Comparison of ENCODE assay signal across 8 mouse cellular contexts in the genomic region with DNA sequence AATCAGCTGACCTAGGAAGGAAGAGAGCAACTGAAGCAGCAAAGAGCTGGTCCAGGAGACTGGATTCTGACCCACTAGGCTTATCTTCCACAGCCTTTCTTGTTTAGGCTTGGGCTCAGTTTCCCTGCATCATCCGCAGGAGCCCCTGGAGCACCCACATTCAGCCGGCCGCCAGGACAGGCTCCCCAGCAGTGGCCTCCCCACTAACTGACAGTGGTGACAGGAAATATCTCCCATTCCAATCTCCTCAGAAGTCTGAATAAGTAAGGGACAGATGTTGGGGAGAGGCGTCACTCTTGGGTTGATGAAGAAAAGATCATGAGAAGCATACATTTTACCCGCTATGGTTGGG. TPM values are rescaled to one million over a fixed set of nuclear protein-coding genes. Genes with fewer than 3 reads are reported as not detected.
A peak's percentile ranks its signal among the peaks of the same experiment; 100 is the strongest.
DNase-seq lines count a peak whose midpoint lies in the region; ATAC-seq and TF ChIP-seq lines count a peak whose summit lies in the region.

No protein-coding gene starts in this region.

- peaks cover 14% of the 10 kb centered on the region for H3K36me3 ChIP-seq in heart, postnatal 0 days (replicated peaks; ENCODE audit: control insufficient read depth, insufficient read depth, low read length)
- H3K36me3 ChIP-seq in hindbrain, embryonic 14.5 days (replicated peaks; ENCODE audit: control insufficient read depth, insufficient read depth) = no peaks in the 10 kb centered on the region; the same call in 1 of the 2 replicates
- peaks cover 3% of the 10 kb centered on the region; the same call in 1 of the 2 replicates for H3K36me3 ChIP-seq in midbrain, embryonic 12.5 days

- WGBS in heart, postnatal 0 days = 14% methylated on average over 5 of the region's 5 CpGs
- WGBS in bone marrow, adult 2 months = 11% methylated on average over 5 of the region's 5 CpGs
- WGBS in hindbrain, embryonic 14.5 days = 34% methylated on average over 5 of the region's 5 CpGs
- 27% methylated on average over 5 of the region's 5 CpGs for WGBS in midbrain, embryonic 12.5 days

- peak overlapping the region; percentile 97 for H3K27ac ChIP-seq in heart, postnatal 0 days (ENCODE audit: low read depth)
- H3K27ac ChIP-seq in bone marrow, adult 2 months (ENCODE audit: control insufficient read depth, insufficient read depth, low read depth, low read length, poor library complexity) = peak overlapping the region; percentile 92
- peak overlapping the region; percentile 82 for H3K27ac ChIP-seq in hindbrain, embryonic 14.5 days
- H3K27ac ChIP-seq in midbrain, embryonic 12.5 days (replicated peaks) = peak overlapping the region; percentile 71; the same call in 1 of the 2 replicates

- ATAC-seq in heart, postnatal 0 days (ENCODE audit: insufficient read depth, low read depth) = no peak
- no peak for ATAC-seq in hindbrain, embryonic 14.5 days (ENCODE audit: low FRiP score)
- ATAC-seq in midbrain, embryonic 12.5 days (ENCODE audit: low FRiP score, low read depth) = no peak

- H3K4me3 ChIP-seq in heart, postnatal 0 days (ENCODE audit: low read depth, low read length) = no peak overlapping the region
- peak overlapping the region; percentile 1 for H3K4me3 ChIP-seq in bone marrow, adult 2 months (replicated peaks; ENCODE audit: control insufficient read depth, low read depth, low read length)
- peak overlapping the region; percentile 73 for H3K4me3 ChIP-seq in hindbrain, embryonic 14.5 days (replicated peaks; ENCODE audit: low read length)
- 0 out of 2 replicates have a peak overlapping the region, but pooled peaks have one; percentile 67 for H3K4me3 ChIP-seq in midbrain, embryonic 12.5 days

- no peak for DNase-seq in heart, postnatal 0 days (ENCODE audit: low spot score)
- no peak for DNase-seq in heart, postnatal 4 days
- no peak for DNase-seq in hindbrain, embryonic 14.5 days (ENCODE audit: low spot score)
- no peak for DNase-seq in frontal cortex, postnatal 14 days (ENCODE audit: low spot score in 2 of 2)
- no peak for DNase-seq in adrenal gland, postnatal 10 days
- no peak for DNase-seq in gastrocnemius, postnatal 4 days (ENCODE audit: low spot score in 2 of 2)

- no peak for TF ChIP-seq CTCF in heart, postnatal 0 days (IDR thresholded peaks at IDR 0.05; ENCODE audit: low read depth)
- no peak for TF ChIP-seq CTCF in bone marrow, adult 2 months (IDR thresholded peaks at IDR 0.05; ENCODE audit: control insufficient read depth, insufficient read depth, low read length)

- no peak for TF ChIP-seq EP300 in heart, postnatal 0 days (IDR thresholded peaks at IDR 0.05; ENCODE audit: low read depth)

- TF ChIP-seq POLR2A in bone marrow, adult 2 months (IDR thresholded peaks at IDR 0.05; ENCODE audit: borderline replicate concordance, control insufficient read depth, low read depth, low read length) = no peak

- H3K9me3 ChIP-seq in heart, postnatal 0 days (replicated peaks; ENCODE audit: control insufficient read depth, low read length) = no peaks in the 10 kb centered on the region
- no peaks in the 10 kb centered on the region for H3K9me3 ChIP-seq in hindbrain, embryonic 14.5 days (ENCODE audit: control insufficient read depth, low read length)
- no peaks in the 10 kb centered on the region for H3K9me3 ChIP-seq in midbrain, embryonic 12.5 days

- H3K9ac ChIP-seq in heart, postnatal 0 days (replicated peaks; ENCODE audit: low read depth, low read length) = no peak overlapping the region
- H3K9ac ChIP-seq in hindbrain, embryonic 14.5 days = no peak overlapping the region
- H3K9ac ChIP-seq in midbrain, embryonic 12.5 days (replicated peaks) = no peak overlapping the region; the same call in 1 of the 2 replicates

- H3K4me2 ChIP-seq in heart, postnatal 0 days (ENCODE audit: low read depth, low read length) = peak overlapping the region; percentile 86
- peak overlapping the region; percentile 76 for H3K4me2 ChIP-seq in hindbrain, embryonic 14.5 days (replicated peaks)
- H3K4me2 ChIP-seq in midbrain, embryonic 12.5 days (replicated peaks) = peak overlapping the region; percentile 80

- no peaks in the 10 kb centered on the region for H3K27me3 ChIP-seq in heart, postnatal 0 days (ENCODE audit: control insufficient read depth, insufficient read depth, low read length)
- no peaks in the 10 kb centered on the region for H3K27me3 ChIP-seq in hindbrain, embryonic 14.5 days (ENCODE audit: control insufficient read depth, insufficient read depth, low read length)
- no peaks in the 10 kb centered on the region for H3K27me3 ChIP-seq in midbrain, embryonic 12.5 days

- peaks cover 32% of the 10 kb centered on the region for H3K4me1 ChIP-seq in heart, postnatal 0 days (ENCODE audit: control insufficient read depth, insufficient read depth)
- peaks cover 10% of the 10 kb centered on the region for H3K4me1 ChIP-seq in bone marrow, adult 2 months (ENCODE audit: control insufficient read depth, insufficient read depth, low read length)
- H3K4me1 ChIP-seq in hindbrain, embryonic 14.5 days (replicated peaks; ENCODE audit: control insufficient read depth, insufficient read depth, low read length) = peaks cover 24% of the 10 kb centered on the region
- H3K4me1 ChIP-seq in midbrain, embryonic 12.5 days = peaks cover 34% of the 10 kb centered on the region

RNA-seq across cellular contexts. Expression of gene Tlcd2, which starts 1.8 kb away (rescaled TPM):
- 9.2 and 25.3 TPM in 2 replicates for total RNA-seq in heart, postnatal 0 days (2014; rRNA removed; ENCODE audit: low replicate concordance)
- polyA plus RNA-seq in heart, postnatal 0 days (2015; fragmentation: Nextera tagmentation; extraction: Ambion mirVana) = 14.2 and 16.9 TPM in 2 replicates
- total RNA-seq in heart, postnatal 4 days (2021) = 1 to 10 TPM; 6.1 to 6.7 TPM
- 1.2 and 5.0 TPM in 2 replicates for polyA plus RNA-seq in bone marrow, adult 2 months (2011; ENCODE audit: insufficient read depth, insufficient read length, low replicate concordance, missing spikeins)
- 1.6 and 4.5 TPM in 2 replicates for polyA plus RNA-seq in hindbrain, embryonic 14.5 days (2014; fragmentation: Nextera tagmentation; extraction: Ambion mirVana)
- 5.9 and 9.1 TPM in 2 replicates for polyA plus RNA-seq in midbrain, embryonic 12.5 days (2016; fragmentation: Nextera tagmentation; extraction: Ambion mirVana)
- 10 to 100 TPM; 20.9 to 24.6 TPM for total RNA-seq in adrenal gland, postnatal 10 days (2021)
- 10 to 100 TPM in 1 of 2 experiments, 1 to 10 TPM in 1; 9.6 to 12.6 TPM for total RNA-seq in gastrocnemius, postnatal 4 days (2021)

RNA-seq across cellular contexts. Expression of gene Wdr81, which starts 5.2 kb away (rescaled TPM):
- 11.8 and 12.0 TPM in 2 replicates for total RNA-seq in heart, postnatal 0 days (2014; rRNA removed; ENCODE audit: low replicate concordance)
- 2.0 and 2.2 TPM in 2 replicates for polyA plus RNA-seq in heart, postnatal 0 days (2015; fragmentation: Nextera tagmentation; extraction: Ambion mirVana)
- 1 to 10 TPM; 5.2 to 6.0 TPM for total RNA-seq in heart, postnatal 4 days (2021)
- polyA plus RNA-seq in bone marrow, adult 2 months (2011; ENCODE audit: insufficient read depth, insufficient read length, low replicate concordance, missing spikeins) = 21.0 and 33.5 TPM in 2 replicates
- polyA plus RNA-seq in hindbrain, embryonic 14.5 days (2014; fragmentation: Nextera tagmentation; extraction: Ambion mirVana) = 6.5 and 7.9 TPM in 2 replicates
- 8.6 and 9.4 TPM in 2 replicates for polyA plus RNA-seq in midbrain, embryonic 12.5 days (2016; fragmentation: Nextera tagmentation; extraction: Ambion mirVana)
- 10 to 100 TPM; 13.0 to 15.2 TPM for total RNA-seq in adrenal gland, postnatal 10 days (2021)
- total RNA-seq in gastrocnemius, postnatal 4 days (2021) = 10 to 100 TPM in 1 of 2 experiments, 1 to 10 TPM in 1; 9.3 to 10.4 TPM

RNA-seq across cellular contexts. Expression of gene Serpinf2, which starts 20.3 kb away (rescaled TPM):
- total RNA-seq in heart, postnatal 0 days (2014; rRNA removed; ENCODE audit: low replicate concordance) = 1.2 and 2.4 TPM in 2 replicates
- polyA plus RNA-seq in heart, postnatal 0 days (2015; fragmentation: Nextera tagmentation; extraction: Ambion mirVana) = not detected in 2 replicates
- under 1 TPM in 1 of 2 experiments, not detected in 1; 0.11 TPM for total RNA-seq in heart, postnatal 4 days (2021)
- 0.70 and 2.2 TPM in 2 replicates for polyA plus RNA-seq in bone marrow, adult 2 months (2011; ENCODE audit: insufficient read depth, insufficient read length, low replicate concordance, missing spikeins)
- not detected in 2 replicates for polyA plus RNA-seq in hindbrain, embryonic 14.5 days (2014; fragmentation: Nextera tagmentation; extraction: Ambion mirVana)
- polyA plus RNA-seq in midbrain, embryonic 12.5 days (2016; fragmentation: Nextera tagmentation; extraction: Ambion mirVana) = 0.16 TPM in 1 of 2 replicates, not detected in the other
- total RNA-seq in adrenal gland, postnatal 10 days (2021) = 100 to 1,000 TPM; 112 to 253 TPM
- total RNA-seq in gastrocnemius, postnatal 4 days (2021) = 1 to 10 TPM in 1 of 2 experiments, under 1 TPM in 1; 0.32 to 2.7 TPM

RNA-seq across cellular contexts. Expression of gene Prpf8, which starts 26.9 kb away (rescaled TPM):
- 73.8 and 79.8 TPM in 2 replicates for total RNA-seq in heart, postnatal 0 days (2014; rRNA removed; ENCODE audit: low replicate concordance)
- polyA plus RNA-seq in heart, postnatal 0 days (2015; fragmentation: Nextera tagmentation; extraction: Ambion mirVana) = 15.2 and 17.0 TPM in 2 replicates
- total RNA-seq in heart, postnatal 4 days (2021) = 100 to 1,000 TPM; 113 to 115 TPM
- polyA plus RNA-seq in bone marrow, adult 2 months (2011; ENCODE audit: insufficient read depth, insufficient read length, low replicate concordance, missing spikeins) = 18.5 and 35.4 TPM in 2 replicates
- 74.5 and 83.2 TPM in 2 replicates for polyA plus RNA-seq in hindbrain, embryonic 14.5 days (2014; fragmentation: Nextera tagmentation; extraction: Ambion mirVana)
- polyA plus RNA-seq in midbrain, embryonic 12.5 days (2016; fragmentation: Nextera tagmentation; extraction: Ambion mirVana) = 78.5 and 81.6 TPM in 2 replicates
- total RNA-seq in adrenal gland, postnatal 10 days (2021) = 100 to 1,000 TPM; 112 to 130 TPM
- 10 to 100 TPM; 97.2 TPM for total RNA-seq in gastrocnemius, postnatal 4 days (2021)

RNA-seq across cellular contexts. Expression of gene Serpinf1, which starts 37.2 kb away (rescaled TPM):
- total RNA-seq in heart, postnatal 0 days (2014; rRNA removed; ENCODE audit: low replicate concordance) = 27.3 and 112 TPM in 2 replicates
- 20.4 and 24.4 TPM in 2 replicates for polyA plus RNA-seq in heart, postnatal 0 days (2015; fragmentation: Nextera tagmentation; extraction: Ambion mirVana)
- 10 to 100 TPM; 12.7 to 16.9 TPM for total RNA-seq in heart, postnatal 4 days (2021)
- 16.7 and 18.3 TPM in 2 replicates for polyA plus RNA-seq in bone marrow, adult 2 months (2011; ENCODE audit: insufficient read depth, insufficient read length, low replicate concordance, missing spikeins)
- polyA plus RNA-seq in hindbrain, embryonic 14.5 days (2014; fragmentation: Nextera tagmentation; extraction: Ambion mirVana) = 49.9 and 66.1 TPM in 2 replicates
- 45.8 and 73.3 TPM in 2 replicates for polyA plus RNA-seq in midbrain, embryonic 12.5 days (2016; fragmentation: Nextera tagmentation; extraction: Ambion mirVana)
- total RNA-seq in adrenal gland, postnatal 10 days (2021) = 100 to 1,000 TPM; 121 to 219 TPM
- 100 to 1,000 TPM; 130 to 141 TPM for total RNA-seq in gastrocnemius, postnatal 4 days (2021)

Comparison
In these comparisons a context has a peak if more than half of its experiments do, and no peak if none do; other contexts are left out.
1. RNA of gene Serpinf2, which starts 20.3 kb away (total RNA-seq): 112 to 253 TPM in adrenal gland, postnatal 10 days; 0.32 to 2.7 TPM in gastrocnemius, postnatal 4 days, 1.2 to 2.4 TPM in heart, postnatal 0 days and 0.11 TPM in heart, postnatal 4 days; every median in the first group is over 10 times any median in the second.
2. Peak in every context shown above with its lines, with median percentiles within 50 percentile points of each other: H3K27ac ChIP-seq and H3K4me2 ChIP-seq.